Mouse (Mus musculus) small intestine, adult 2 months (tissue): ENCODE results near the gene Dusp16. TPM values are rescaled to one million over a fixed set of nuclear protein-coding genes. Genes with fewer than 3 reads are reported as not detected.

Experiments used
- H3K27ac ChIP-seq: fragments of 200-500 bp; 2 replicates; pipeline ENCODE4 v1.5.1; 2012; ENCODE audit warnings: low read depth, low read length, control low read depth, inconsistent platforms; ENCODE audit not compliant: insufficient read depth
- H3K27me3 ChIP-seq: fragments of 200-500 bp; 2 replicates; pipeline ENCODE4 v1.6.1; 2012; ENCODE audit warnings: mild to moderate bottlenecking, moderate library complexity, low read length, inconsistent platforms; ENCODE audit not compliant: control insufficient read depth, insufficient read depth
- H3K36me3 ChIP-seq: fragments of 200-500 bp; 2 replicates; pipeline ENCODE4 v1.6.1; 2012; ENCODE audit warnings: mild to moderate bottlenecking, low read length, control low read depth, inconsistent platforms; ENCODE audit not compliant: control insufficient read depth, insufficient read depth
- H3K4me1 ChIP-seq: fragments of 200-500 bp; 2 replicates; pipeline ENCODE4 v1.6.1; 2012; ENCODE audit warnings: low read length, inconsistent platforms, mixed read lengths; ENCODE audit not compliant: control insufficient read depth, insufficient read depth, insufficient read length
- H3K4me3 ChIP-seq: fragments of 200-500 bp; 2 replicates; pipeline ENCODE4 v1.5.1; 2012; ENCODE audit warnings: low read depth, mild to moderate bottlenecking, control low read depth, inconsistent platforms, low read length, moderate library complexity
- CTCF ChIP-seq: fragments of 200-500 bp; IDR thresholded peaks from 2 replicates; pipeline ENCODE4 v1.5.1; 2012; ENCODE audit warnings: low read depth, mild to moderate bottlenecking, control low read depth, inconsistent platforms, low read length, moderate library complexity, mixed read lengths; ENCODE audit not compliant: insufficient replicate concordance, insufficient read length; ENCODE audit errors: extremely low read depth
- POLR2A ChIP-seq: fragments of 200-500 bp; IDR thresholded peaks from 2 replicates; pipeline ENCODE4 v1.6.1; 2012; ENCODE audit warnings: low read depth, mild to moderate bottlenecking, control low read depth, inconsistent platforms, low read length, moderate library complexity
- WGBS: fragments of 180-500 bp; shearing (Covaris S2); methylation state at CpG from one replicate; pipeline ENCODE4 v1.1.7; 2018; 5-methylcytosine and 5-hydroxymethylcytosine counted together
- polyA plus RNA-seq: library from polyadenylated mRNA; depleted of rRNA; stranded (reverse); fragments of >200 nt; gene quantifications from 2 replicates; pipeline ENCODE4 v1.2.3, GENCODE M21; 2012

The Dusp16 gene
- polyA plus RNA-seq, 1 experiment, result 26.1 TPM

GRCm38 (mm10) chr6:134706467-134706866 lies 86.0 kb downstream of the Dusp16 start:
- Histone ChIP-seq H3K27ac (no peak overlapping the region), H3K27me3 (no peaks in the 10 kb centered on the region), H3K4me1 (peaks cover 3% of the 10 kb centered on the region), H3K36me3 (peaks cover 5% of the 10 kb centered on the region), H3K4me3 (no peak overlapping the region)
- WGBS, result 74% methylated on average over 4 of the region's 4 CpGs
- TF ChIP-seq CTCF, result no peak
- no peak for TF ChIP-seq POLR2A

- WGBS, result 88% methylated on average over 4 of the region's 4 CpGs
- TF ChIP-seq POLR2A (no peak), CTCF (no peak)
- Histone ChIP-seq H3K27ac (no peak overlapping the region), H3K36me3 (no peaks in the 10 kb centered on the region), H3K4me1 (peaks cover 12% of the 10 kb centered on the region), H3K4me3 (no peak overlapping the region), H3K27me3 (no peaks in the 10 kb centered on the region)
Measured at GRCm38 (mm10) chr6:134703053-134703690, 89.3 kb downstream of the Dusp16 start.

DNA sequence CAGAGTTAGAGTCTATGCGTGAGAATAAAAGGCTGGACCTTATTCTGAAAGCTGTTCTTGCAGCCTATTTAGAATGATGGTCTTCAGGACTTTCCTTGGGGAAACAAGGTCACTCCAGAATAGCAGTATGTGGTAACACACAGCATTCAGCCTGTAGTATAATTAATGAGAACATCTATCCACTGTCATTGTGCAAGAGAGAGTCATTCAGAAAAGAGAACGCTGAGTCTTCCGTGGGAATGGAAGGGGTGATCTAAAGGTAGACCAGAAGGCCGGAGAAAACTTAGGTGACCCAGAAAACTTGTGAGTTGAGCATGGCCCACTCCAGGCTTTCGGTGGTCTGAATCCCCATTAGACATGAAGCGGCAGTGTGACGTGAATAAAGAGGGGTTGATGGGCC lies 90.2 kb downstream of the Dusp16 start:
- no peak overlapping the region for H3K27ac ChIP-seq
- H3K27me3 ChIP-seq, result no peaks in the 10 kb centered on the region
- TF ChIP-seq POLR2A, result no peak
- no peak for TF ChIP-seq CTCF
- H3K4me3 ChIP-seq, result no peak overlapping the region
- H3K4me1 ChIP-seq, result peaks cover 12% of the 10 kb centered on the region
- H3K36me3 ChIP-seq, result no peaks in the 10 kb centered on the region
- WGBS, result 95% methylated on average over 7 of the region's 7 CpGs

DNA sequence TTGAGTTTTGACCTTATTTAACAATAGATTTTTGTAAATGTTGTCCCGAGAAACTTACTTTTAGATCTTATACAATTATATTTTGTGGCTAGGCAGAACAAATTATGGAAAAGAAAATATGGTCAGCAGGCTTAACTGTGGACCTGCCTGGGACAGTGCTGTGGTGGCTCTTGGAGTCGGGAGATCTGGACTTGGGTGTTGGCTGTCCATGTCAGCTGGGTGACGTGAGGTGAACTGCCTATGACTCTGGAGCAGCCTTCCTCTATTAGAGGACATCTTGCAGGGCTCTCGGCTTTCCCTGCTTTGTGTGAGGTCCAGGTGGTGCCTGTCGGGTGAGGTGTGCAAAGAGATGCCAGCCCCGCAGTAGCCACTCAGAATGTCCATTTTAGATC lies 91.2 kb downstream of the Dusp16 start:
- H3K4me3 ChIP-seq, result no peak overlapping the region
- H3K4me1 ChIP-seq, result peaks cover 12% of the 10 kb centered on the region
- no peaks in the 10 kb centered on the region for H3K36me3 ChIP-seq
- no peaks in the 10 kb centered on the region for H3K27me3 ChIP-seq
- peak overlapping the region; percentile 78 for H3K27ac ChIP-seq
- TF ChIP-seq POLR2A (no peak), CTCF (0 out of 2 replicates have a peak, but pooled peaks have one; percentile 4)
- WGBS, result 49% methylated on average over 6 of the region's 6 CpGs

- Histone ChIP-seq H3K27me3 (no peaks in the 10 kb centered on the region), H3K27ac (peak overlapping the region; percentile 78), H3K4me3 (no peak overlapping the region), H3K4me1 (peaks cover 12% of the 10 kb centered on the region), H3K36me3 (no peaks in the 10 kb centered on the region)
- TF ChIP-seq POLR2A, result no peak
- no peak for TF ChIP-seq CTCF
- 21% methylated on average over 8 of the region's 8 CpGs for WGBS
Measured at GRCm38 (mm10) chr6:134700451-134701210, 91.8 kb downstream of the Dusp16 start.

GRCm38 (mm10) chr6:134698243-134698642 lies 94.2 kb downstream of the Dusp16 start:
- TF ChIP-seq CTCF (no peak), POLR2A (no peak)
- Histone ChIP-seq H3K4me1 (peaks cover 18% of the 10 kb centered on the region), H3K36me3 (no peaks in the 10 kb centered on the region), H3K4me3 (no peak overlapping the region), H3K27ac (no peak overlapping the region), H3K27me3 (no peaks in the 10 kb centered on the region)
- WGBS, result 95% methylated on average over 5 of the region's 5 CpGs

GRCm38 (mm10) chr6:134696554-134696953 lies 95.9 kb downstream of the Dusp16 start:
- TF ChIP-seq POLR2A, result no peak
- TF ChIP-seq CTCF, result no peak
- Histone ChIP-seq H3K36me3 (no peaks in the 10 kb centered on the region), H3K27me3 (no peaks in the 10 kb centered on the region), H3K4me1 (peaks cover 18% of the 10 kb centered on the region), H3K27ac (no peak overlapping the region), H3K4me3 (no peak overlapping the region)
- 79% methylated on average over 2 of the region's 2 CpGs for WGBS

- TF ChIP-seq POLR2A (no peak), CTCF (no peak)
- Histone ChIP-seq H3K36me3 (no peaks in the 10 kb centered on the region), H3K4me3 (no peak overlapping the region), H3K27ac (no peak overlapping the region), H3K27me3 (no peaks in the 10 kb centered on the region), H3K4me1 (peaks cover 15% of the 10 kb centered on the region)
- WGBS, result 82% methylated on average over 4 of the region's 4 CpGs
Measured at GRCm38 (mm10) chr6:134696146-134696545, 96.3 kb downstream of the Dusp16 start.
